Mouse (Mus musculus): ENCODE results near the gene Mtss1l.

Gene Mtss1l

GRCm38 (mm10) chr8:110720685-110721598, at the start of gene Mtss1l:
Gene Mtss1l, plus strand, starts transcription at chr8:110721476.
- no peak for DNase-seq (ENCODE audit: low read depth)

DNA sequence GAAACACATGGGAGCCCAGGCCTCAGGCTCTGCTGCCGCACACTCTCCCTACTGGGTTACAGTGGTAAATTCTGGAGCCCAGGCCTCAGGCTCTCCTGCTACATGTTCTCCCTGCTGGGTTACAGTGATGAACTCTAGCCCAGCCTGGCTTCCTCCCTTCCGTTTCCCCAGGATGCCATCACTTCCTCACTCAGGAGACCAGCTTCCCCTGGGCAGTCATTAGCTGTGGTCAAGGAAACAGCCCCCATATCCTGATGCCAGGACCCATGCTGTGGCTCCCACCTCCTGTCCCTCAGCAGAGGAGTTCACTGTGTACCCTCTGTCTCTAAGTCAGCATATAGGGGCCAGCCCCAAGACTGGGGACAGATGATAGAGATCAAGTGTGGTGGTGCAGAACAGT, 49.1 kb upstream of the Mtss1l start:
- DNase-seq (ENCODE audit: low read depth), result no peak

- DNase-seq (ENCODE audit: low read depth), result no peak
These were observed 48.1 kb upstream of the Mtss1l start for GRCm38 (mm10) chr8:110673168-110673567.

DNA sequence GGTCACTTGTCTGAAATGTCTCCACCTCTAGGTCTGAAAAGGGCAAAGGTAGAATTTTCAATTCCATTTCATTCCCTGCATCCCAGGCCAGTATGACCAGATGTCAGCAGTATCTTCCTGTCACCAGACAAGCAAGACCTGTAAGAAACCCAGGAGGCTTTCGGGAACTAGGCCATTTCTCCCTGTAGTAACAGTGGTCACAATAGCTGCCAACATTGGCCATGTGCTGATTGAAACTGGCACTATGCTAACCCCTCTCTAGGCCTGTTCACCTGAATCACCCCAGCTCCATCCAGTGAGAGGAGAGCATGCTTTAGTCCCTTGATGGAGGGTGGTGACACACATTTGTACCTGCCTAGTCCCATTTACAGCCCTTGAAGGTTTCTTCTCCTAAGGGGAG, 46.7 kb upstream of the Mtss1l start:
- no peak for DNase-seq (ENCODE audit: low read depth)

GRCm38 (mm10) chr8:110676702-110677101, 44.6 kb upstream of the Mtss1l start:
- DNase-seq (ENCODE audit: low read depth), result no peak

- no peak for DNase-seq (ENCODE audit: low read depth)
These were observed 44.1 kb upstream of the Mtss1l start for GRCm38 (mm10) chr8:110677174-110677660.

GRCm38 (mm10) chr8:110678989-110679388, 42.3 kb upstream of the Mtss1l start:
- no peak for DNase-seq (ENCODE audit: low read depth)

GRCm38 (mm10) chr8:110687726-110688125, 33.5 kb upstream of the Mtss1l start:
- no peak for DNase-seq (ENCODE audit: low read depth)

DNA sequence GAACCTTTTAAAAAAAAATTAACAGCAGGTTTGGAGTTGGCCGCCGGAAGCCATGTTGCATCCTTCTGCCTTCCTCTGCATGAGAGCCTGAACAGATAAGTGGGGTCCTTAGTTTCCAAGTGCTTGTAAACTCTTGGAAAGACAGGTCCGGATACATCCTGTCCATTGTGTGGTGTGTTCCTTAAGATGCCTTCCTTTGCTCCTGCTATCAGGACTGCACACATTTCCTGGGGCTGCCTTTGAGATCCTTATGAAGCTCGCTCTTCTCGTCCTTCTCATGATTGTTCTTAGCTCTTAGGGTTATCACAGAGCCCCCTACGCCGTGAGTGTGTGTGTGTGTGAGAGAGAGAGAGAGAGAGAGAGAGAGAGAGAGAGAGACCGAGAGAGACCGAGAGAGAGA, 31.3 kb upstream of the Mtss1l start:
- no peak for DNase-seq (ENCODE audit: low read depth)

GRCm38 (mm10) chr8:110694226-110694625, 27.1 kb upstream of the Mtss1l start:
- no peak for DNase-seq (ENCODE audit: low read depth)

DNA sequence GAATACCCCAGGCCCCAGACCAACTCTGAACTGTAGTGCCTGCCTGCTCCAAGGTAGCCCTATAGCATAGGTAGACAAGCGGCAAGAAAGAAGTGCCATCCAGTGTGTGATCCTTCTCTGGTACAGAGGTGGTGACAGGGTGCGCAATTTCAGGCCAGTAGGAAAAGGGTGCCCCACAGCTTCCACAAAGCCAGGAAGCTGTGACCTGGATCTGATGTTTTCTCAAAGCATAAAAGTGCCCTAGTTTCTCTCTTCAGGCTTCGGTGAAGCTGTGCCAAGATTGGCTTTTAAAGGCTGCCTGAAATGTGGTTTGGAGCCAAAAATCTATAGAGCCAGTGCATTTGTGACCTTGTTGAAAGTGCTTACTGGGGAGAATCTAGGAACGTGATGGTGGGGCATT, 26.4 kb upstream of the Mtss1l start:
- DNase-seq (ENCODE audit: low read depth), result no peak

DNA sequence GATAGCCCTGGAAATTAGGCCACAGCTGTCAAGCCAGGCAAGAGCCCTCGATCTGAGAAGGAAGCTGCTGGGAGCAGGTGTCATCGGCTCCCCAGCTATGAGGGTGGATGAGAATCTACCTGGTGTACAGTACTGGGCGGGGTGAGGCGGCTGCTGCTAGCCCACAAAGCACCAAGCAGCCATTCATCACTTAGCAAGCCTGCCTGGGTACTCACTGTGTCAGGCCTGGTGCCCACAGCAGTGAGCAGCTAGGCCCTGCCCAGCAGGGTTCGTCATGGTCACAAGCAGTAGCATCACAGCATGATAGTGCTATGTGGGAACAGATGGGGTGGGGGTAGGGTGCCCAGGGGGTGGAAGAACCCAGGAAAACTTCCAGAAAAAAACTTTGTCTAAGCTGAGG, 25.8 kb upstream of the Mtss1l start:
- no peak for DNase-seq (ENCODE audit: low read depth)

DNA sequence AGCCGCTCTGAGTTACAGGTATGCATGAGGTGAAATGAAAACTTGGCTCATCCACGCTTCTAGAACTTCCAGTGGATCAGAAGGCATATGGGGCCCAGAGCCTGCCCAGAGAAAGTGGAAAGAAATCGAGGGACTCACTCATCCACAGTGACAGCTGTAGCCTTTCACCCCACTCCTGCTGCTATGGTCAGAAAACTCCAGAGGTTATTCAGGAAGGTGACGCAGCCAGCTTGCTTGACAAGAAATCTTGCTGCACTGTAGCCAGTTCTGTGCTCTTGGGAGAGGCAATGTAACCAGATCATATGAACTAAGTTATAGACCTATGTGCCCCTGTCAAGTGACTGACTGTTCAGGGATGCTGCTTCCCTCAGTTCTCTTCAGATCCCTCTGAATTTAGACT, 25.2 kb upstream of the Mtss1l start:
- DNase-seq (ENCODE audit: low read depth), result no peak

DNA sequence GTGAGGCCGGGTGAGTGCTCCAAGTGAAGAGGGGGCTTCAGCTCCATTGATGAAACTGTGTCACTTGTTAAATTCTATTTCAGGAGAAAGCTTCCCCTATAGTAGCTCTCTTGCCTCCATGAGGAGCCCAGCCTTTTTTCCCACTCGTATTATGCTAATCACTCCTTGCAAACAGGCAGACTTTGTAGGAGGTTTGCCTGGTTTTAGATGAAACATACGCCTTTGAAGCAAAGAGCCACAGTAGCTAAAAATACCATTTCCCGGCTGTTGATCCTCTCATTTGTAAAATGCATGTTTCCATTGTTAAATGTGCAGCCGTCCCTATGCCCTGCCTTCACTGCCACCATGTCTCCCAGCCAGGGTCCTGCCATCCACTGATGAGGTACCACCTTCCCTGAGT, 23.7 kb upstream of the Mtss1l start:
- DNase-seq (ENCODE audit: low read depth), result no peak

DNA sequence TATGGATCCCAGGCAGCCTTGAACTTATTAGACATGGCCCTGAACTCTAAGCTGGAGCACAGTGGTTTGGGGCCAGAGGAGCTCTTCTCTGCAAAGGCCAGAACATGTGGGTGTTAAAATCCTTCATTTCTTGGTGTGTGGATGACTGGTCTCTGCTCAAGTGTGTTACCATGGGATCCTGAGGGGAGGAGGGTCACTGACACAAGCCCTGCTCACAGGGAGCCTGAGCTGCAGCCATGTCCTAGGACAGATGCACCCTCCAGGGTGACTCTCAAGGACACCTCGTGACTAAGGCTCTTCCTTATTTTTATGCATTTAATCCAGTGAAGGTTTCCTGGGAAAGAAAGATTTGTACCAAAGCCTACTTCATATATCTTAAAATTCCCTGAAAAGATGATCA, 23.2 kb upstream of the Mtss1l start:
- no peak for DNase-seq (ENCODE audit: low read depth)

DNA sequence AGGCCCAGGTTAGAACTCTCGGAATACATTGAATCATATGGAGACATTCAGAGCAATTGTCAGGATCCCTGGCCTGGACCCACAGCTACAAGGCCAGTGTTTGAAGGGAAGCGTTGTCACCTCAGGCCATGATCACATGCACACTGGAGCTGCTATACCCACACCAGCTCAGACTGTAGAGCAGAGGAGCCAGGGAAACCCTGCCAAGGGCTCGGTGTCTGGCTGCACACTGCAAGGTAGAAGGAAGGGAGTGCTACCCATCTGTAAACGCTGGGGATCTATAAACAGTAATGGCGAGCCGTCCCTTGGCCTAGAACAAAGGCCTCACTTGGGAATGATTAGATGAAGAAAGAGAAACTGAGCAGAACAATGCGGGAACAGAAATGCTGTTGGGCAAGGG, 21.8 kb upstream of the Mtss1l start:
- no peak for DNase-seq (ENCODE audit: low read depth)

DNA sequence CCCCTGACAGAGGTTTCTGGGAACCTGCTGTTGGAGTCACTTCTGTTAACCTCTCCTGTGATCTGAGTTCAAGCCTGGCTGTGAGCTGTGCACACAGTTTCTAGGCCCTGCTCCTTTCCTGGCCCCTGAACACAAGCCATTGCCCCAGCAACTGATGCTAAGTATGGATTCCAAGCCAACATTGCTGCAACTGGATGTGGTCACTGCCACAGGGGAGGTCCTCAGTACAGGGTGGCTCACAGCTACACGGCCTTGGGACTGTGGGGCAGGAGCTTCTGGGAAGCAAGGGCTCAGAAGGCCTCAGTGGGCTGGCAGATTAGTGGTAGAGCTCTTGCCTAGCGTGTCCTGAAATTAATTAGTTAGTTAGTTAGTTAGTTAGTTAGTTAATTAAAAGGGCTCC, 20.7 kb upstream of the Mtss1l start:
- no peak for DNase-seq (ENCODE audit: low read depth)

DNA sequence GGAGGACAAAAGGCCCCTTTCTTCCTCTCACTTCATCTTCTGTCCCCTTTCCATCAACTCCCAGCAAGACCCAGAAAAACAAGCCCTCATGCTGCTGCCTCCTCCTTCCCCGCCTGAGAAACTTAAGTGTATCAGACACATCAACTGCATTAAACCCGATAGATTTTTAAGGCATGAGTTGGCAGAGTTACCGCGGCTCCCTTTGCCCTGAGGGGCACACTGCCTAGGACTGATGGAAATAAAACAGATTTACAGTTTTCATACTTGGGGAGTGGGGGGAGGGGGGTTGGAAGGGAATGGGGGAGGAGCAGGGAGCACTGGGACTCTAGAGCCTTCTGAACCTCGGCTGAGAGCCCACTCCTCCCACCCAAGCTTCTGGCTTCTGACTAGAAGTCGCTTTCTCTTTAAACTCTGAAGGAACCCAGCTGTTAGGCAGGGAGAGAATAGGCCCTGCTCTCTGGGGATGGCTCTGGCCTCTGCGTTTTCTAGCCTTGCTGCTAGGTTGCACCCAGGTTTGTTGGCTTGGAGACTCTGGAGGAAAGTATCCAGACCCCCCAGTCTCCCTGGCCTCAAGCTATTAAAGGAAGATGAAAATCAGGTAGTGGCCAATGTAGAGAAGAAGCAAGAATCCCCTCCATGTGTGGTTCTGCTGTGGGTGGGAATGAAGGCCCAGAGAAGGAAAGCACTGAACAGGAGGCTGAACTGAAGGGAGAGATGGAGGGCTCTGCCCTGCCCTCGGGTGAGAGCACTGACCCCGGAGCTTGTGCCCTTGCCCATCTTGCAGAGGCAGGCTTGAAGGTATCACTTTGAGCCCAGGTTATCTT, 18.4 kb upstream of the Mtss1l start:
- DNase-seq (ENCODE audit: low read depth), result no peak

DNA sequence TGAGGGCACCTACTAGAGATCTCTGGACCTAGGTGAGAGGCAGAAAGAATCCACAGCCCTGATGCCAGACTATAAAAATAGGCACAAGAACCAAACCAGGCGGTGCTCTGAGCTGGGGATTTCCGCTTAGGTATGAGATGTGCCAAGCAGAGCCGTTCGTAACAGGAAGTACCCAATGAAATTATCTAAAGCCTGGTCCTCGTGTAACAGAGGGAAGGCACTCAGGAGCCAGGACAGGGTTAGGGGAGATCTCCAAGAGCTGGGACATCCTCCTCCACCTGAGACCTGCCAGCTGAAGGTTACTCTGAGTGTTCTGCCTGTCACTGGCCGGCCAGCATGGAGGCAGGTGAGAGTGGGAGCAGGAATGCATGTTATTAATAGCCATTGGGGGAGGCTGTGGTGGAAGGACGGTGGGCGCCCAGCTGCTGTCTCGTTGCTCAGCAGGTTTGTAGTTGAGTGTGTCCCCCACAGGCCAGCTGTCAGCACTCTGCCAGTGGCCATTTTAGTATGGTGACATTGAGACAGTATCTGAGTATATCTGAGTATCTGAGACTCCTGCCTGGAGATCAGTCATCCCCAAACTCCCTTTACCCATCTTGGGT, 17.7 kb upstream of the Mtss1l start:
- DNase-seq (ENCODE audit: low read depth), result no peak

- DNase-seq (ENCODE audit: low read depth), result no peak
These were observed 17.2 kb upstream of the Mtss1l start for GRCm38 (mm10) chr8:110704103-110704502.

DNA sequence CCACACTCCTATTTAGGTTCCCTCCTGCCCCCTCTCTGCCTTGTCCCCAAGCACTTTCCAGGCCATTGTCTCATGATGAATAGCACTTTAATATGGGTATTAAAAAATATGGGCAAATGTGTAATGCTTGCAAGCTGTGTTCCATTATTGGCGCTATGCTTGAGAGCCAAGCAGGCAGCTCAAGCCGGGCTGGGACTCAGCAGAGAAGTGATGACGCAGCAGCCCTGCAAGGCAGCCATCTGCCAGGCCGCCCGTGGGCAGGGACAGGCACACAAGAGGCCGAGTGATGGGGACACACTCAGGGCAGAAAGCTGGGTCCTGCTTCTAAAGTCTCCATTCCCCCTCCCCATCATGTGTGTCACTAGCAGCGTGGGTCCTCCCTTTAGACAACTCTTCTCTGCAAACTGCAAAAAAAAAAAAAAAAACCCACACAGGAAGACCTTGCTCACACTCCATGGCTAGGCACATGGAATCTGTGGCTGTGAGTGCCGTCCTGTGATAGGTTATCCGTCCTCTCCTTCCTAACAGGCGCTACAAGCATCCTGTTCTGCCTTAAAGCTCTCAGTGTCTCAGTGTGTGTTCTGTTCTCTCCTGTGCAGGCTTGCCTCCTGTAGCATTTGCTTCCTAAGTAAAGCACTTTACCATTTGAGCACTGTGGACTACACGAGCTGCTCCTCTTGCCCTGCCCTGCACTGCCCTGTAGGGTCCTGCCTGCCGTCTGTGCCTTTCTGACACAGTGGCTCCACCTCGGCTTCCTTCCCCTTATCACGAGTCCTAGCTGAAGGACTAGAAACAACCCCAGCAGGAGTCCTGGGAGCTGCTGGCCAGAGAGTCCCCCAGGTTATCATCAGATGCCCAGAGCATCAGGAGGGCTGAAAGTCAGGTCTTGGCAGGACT, 15.6 kb upstream of the Mtss1l start:
- DNase-seq (ENCODE audit: low read depth), result no peak
